Mouse (Mus musculus): ENCODE data around the gene Taz. TPM values are rescaled to one million over a fixed set of nuclear protein-coding genes. Genes with fewer than 3 reads are reported as not detected.

The Taz gene
- total RNA-seq, 2 experiments from 2014 or later: 39.0 to 42.9 TPM

Small RNAs within 50 kb of the gene (microRNA-seq; reads per million reads assigned to microRNA genes)
- gene Mir7091 (0.12 to 0.81 reads per million in 2 experiments), gene Mir7092 (0 reads per million in 2 experiments)

Other genes with a start within 250 kb of the Taz start
- gene Opn1mw, start 154.4 kb upstream of the Taz start, total RNA-seq (2021): not detected
- 10 to 100 TPM; 28.4 to 34.6 TPM for gene Mecp2, start 146.5 kb upstream of the Taz start, total RNA-seq (2021)
- not detected for gene Tex28, start 114.1 kb upstream of the Taz start, total RNA-seq (2021)
- not detected for gene Tktl1, start 104.7 kb upstream of the Taz start, total RNA-seq (2021)
- gene Flna, start 32.1 kb upstream of the Taz start, total RNA-seq (2021): 100 to 1,000 TPM; 157 to 168 TPM
- gene Emd, start 27.2 kb upstream of the Taz start, total RNA-seq (2021): 10 to 100 TPM; 31.4 to 34.6 TPM
- 100 to 1,000 TPM; 153 to 191 TPM for gene Rpl10, start 11.1 kb upstream of the Taz start, total RNA-seq (2021)
- gene Dnase1l1, start 425 bp downstream of the Taz start, total RNA-seq (2021): 10 to 100 TPM; 13.2 to 13.3 TPM
- 100 to 1,000 TPM; 122 TPM for gene Atp6ap1, start 15.2 kb downstream of the Taz start, total RNA-seq (2021)
- gene Gdi1, start 23.1 kb downstream of the Taz start, total RNA-seq (2021): 10 to 100 TPM; 77.6 to 90.8 TPM
- gene Fam50a, start 31.1 kb downstream of the Taz start, total RNA-seq (2021): 10 to 100 TPM; 28.5 to 28.6 TPM
- gene Plxna3, start 47.2 kb downstream of the Taz start, total RNA-seq (2021): 1 to 10 TPM in 1 of 2 experiments, under 1 TPM in 1; 0.98 to 1.1 TPM
- gene Lage3, start 71.7 kb downstream of the Taz start, total RNA-seq (2021): 10 to 100 TPM; 34.7 to 38.3 TPM
- 10 to 100 TPM; 48.1 to 53.6 TPM for gene Ubl4a, start 91.3 kb downstream of the Taz start, total RNA-seq (2021)
- 1 to 10 TPM; 5.3 to 5.5 TPM for gene Slc10a3, start 91.4 kb downstream of the Taz start, total RNA-seq (2021)
- gene Fam3a, start 111.4 kb downstream of the Taz start, total RNA-seq (2021): 10 to 100 TPM; 16.3 to 19.2 TPM
- gene Ikbkg, start 111.4 kb downstream of the Taz start, total RNA-seq (2021): 10 to 100 TPM; 46.6 to 52.2 TPM
- 1 to 10 TPM; 6.7 to 8.0 TPM for gene G6pdx, start 147.3 kb downstream of the Taz start, total RNA-seq (2021)
- gene Gm6880, start 199.5 kb downstream of the Taz start, total RNA-seq (2021): not detected